Mouse (Mus musculus) liver (tissue): ENCODE data around the gene Ilf2.

ENCODE experiments used
- DNase-seq: peaks from one replicate; pipeline ENCODE4 v3.0.0-alpha.2; 2020; ENCODE audit warnings: mixed read lengths

The Ilf2 gene

GRCm38 (mm10) chr3:90464552-90465080 lies 11.3 kb upstream of the Ilf2 start:
- DNase-seq, result no peak

- DNase-seq, result no peak
These were observed 10.7 kb upstream of the Ilf2 start for GRCm38 (mm10) chr3:90465081-90465685.

GRCm38 (mm10) chr3:90465686-90466310 lies 10.1 kb upstream of the Ilf2 start, which contains the start of gene Npr1:
Gene Npr1 (minus strand): TSS chr3:90465866.
- DNase-seq, result peak; percentile 34

- DNase-seq, result peak; percentile 38
These were observed 9.6 kb upstream of the Ilf2 start for GRCm38 (mm10) chr3:90466311-90466766.

GRCm38 (mm10) chr3:90467618-90468300 lies 8.2 kb upstream of the Ilf2 start:
- DNase-seq, result no peak

- peak; percentile 54 for DNase-seq
These were observed 3.7 kb upstream of the Ilf2 start for GRCm38 (mm10) chr3:90472213-90472612.

GRCm38 (mm10) chr3:90475151-90475830 lies 635 bp upstream of the Ilf2 start:
- DNase-seq, result no peak

- DNase-seq, result no peak
These were observed 11.1 kb downstream of the Ilf2 start for GRCm38 (mm10) chr3:90486998-90487397.

GRCm38 (mm10) chr3:90488576-90488975 lies 12.7 kb downstream of the Ilf2 start:
- no peak for DNase-seq

- peak; percentile 96 for DNase-seq
These were observed 14.8 kb downstream of the Ilf2 start, which contains the start of gene Snapin for GRCm38 (mm10) chr3:90490696-90491256. Gene Snapin (minus strand): TSS chr3:90491033.

GRCm38 (mm10) chr3:90491350-90491749 lies 15.4 kb downstream of the Ilf2 start:
- DNase-seq, result peak; percentile 24

- no peak for DNase-seq
These were observed 18.1 kb downstream of the Ilf2 start for GRCm38 (mm10) chr3:90493831-90494540.

- DNase-seq, result no peak
These were observed 20.1 kb downstream of the Ilf2 start for GRCm38 (mm10) chr3:90495850-90496525.

GRCm38 (mm10) chr3:90497597-90497996 lies 21.7 kb downstream of the Ilf2 start:
- DNase-seq, result no peak

GRCm38 (mm10) chr3:90503444-90503843 lies 27.5 kb downstream of the Ilf2 start:
- DNase-seq, result no peak

- DNase-seq, result no peak
These were observed 29.3 kb downstream of the Ilf2 start for GRCm38 (mm10) chr3:90505216-90505615.

GRCm38 (mm10) chr3:90506362-90506761 lies 30.4 kb downstream of the Ilf2 start:
- DNase-seq, result no peak

- no peak for DNase-seq
These were observed 32.5 kb downstream of the Ilf2 start for GRCm38 (mm10) chr3:90508287-90508949.

GRCm38 (mm10) chr3:90508950-90509746 lies 33.2 kb downstream of the Ilf2 start, which contains the start of gene Chtop:
Gene Chtop (minus strand): TSS chr3:90509498.
- DNase-seq, result peak; percentile 100

- DNase-seq, result no peak
These were observed 33.8 kb downstream of the Ilf2 start for GRCm38 (mm10) chr3:90509747-90510123.
